Mouse (Mus musculus) C2C12 (cell line): ENCODE data around the gene Grk3. TPM values are rescaled to one million over a fixed set of nuclear protein-coding genes. Genes with fewer than 3 reads are reported as not detected.

Source experiments
- H3K27me3 ChIP-seq: one replicate; pipeline ENCODE4 v1.6.1; 2011; ENCODE audit not compliant: control insufficient read depth, insufficient read depth, insufficient read length
- H3K36me3 ChIP-seq: one replicate; pipeline ENCODE4 v1.6.1; 2011; ENCODE audit not compliant: control insufficient read depth, insufficient read depth
- H3K4me3 ChIP-seq: one replicate; pipeline ENCODE4 v1.5.1; 2011; ENCODE audit warnings: mild to moderate bottlenecking, control low read depth; ENCODE audit not compliant: poor library complexity, insufficient read depth, severe bottlenecking
- H3K79me2 ChIP-seq: one replicate; pipeline ENCODE4 v1.6.1; 2011; ENCODE audit not compliant: control insufficient read depth, insufficient read depth
- H3K79me3 ChIP-seq: one replicate; pipeline ENCODE4 v1.6.1; 2011; ENCODE audit warnings: low read depth, control low read depth
- H3ac ChIP-seq: one replicate; pipeline ENCODE3; 2011; ENCODE audit warnings: low read depth; ENCODE audit not compliant: control insufficient read depth, insufficient read length
- CEBPB ChIP-seq: IDR thresholded peaks from one replicate; pipeline ENCODE4 v1.6.1; 2011; ENCODE audit warnings: low read depth, mild to moderate bottlenecking, control low read depth, moderate library complexity
- CTCF ChIP-seq: IDR thresholded peaks from one replicate; pipeline ENCODE4 v1.5.1; 2011; ENCODE audit not compliant: control insufficient read depth, insufficient read depth, insufficient read length
- FOSL1 ChIP-seq: IDR thresholded peaks from one replicate; pipeline ENCODE4 v1.8.0; 2011; ENCODE audit warnings: mild to moderate bottlenecking, low read length; ENCODE audit not compliant: poor library complexity, insufficient read depth, severe bottlenecking
- MAX ChIP-seq: IDR thresholded peaks from one replicate; pipeline ENCODE4 v1.6.1; 2011; ENCODE audit warnings: mild to moderate bottlenecking, control low read depth
- MYOD1 ChIP-seq: IDR thresholded peaks from one replicate; pipeline ENCODE4 v1.6.1; 2011; ENCODE audit warnings: low read depth; ENCODE audit not compliant: control insufficient read depth, insufficient read length
- MYOG ChIP-seq: IDR thresholded peaks from one replicate; pipeline ENCODE4 v1.6.1; 2011; ENCODE audit not compliant: control insufficient read depth, insufficient read length; ENCODE audit errors: extremely low read depth
- USF1 ChIP-seq: IDR thresholded peaks from one replicate; pipeline ENCODE4 v1.6.1; 2011; ENCODE audit warnings: low read depth, mild to moderate bottlenecking, control low read depth, moderate library complexity
- long read RNA-seq, 2 experiments: library from polyadenylated mRNA; unstranded; transcript quantifications; one replicate each; pipeline ENCODE4 v2.0.0; 2019 to 2020
- polyA plus RNA-seq: library from polyadenylated mRNA; unstranded; fragments of >200 nt; fragmentation: generic; extraction: Trizol; gene quantifications from one replicate; pipeline ENCODE4 v1.2.1, GENCODE M21; 2012; ENCODE audit warnings: missing spikeins

Grk3 gene
- polyA plus RNA-seq = not detected
- long read RNA-seq, experiment 1 = 0 reads
- long read RNA-seq, experiment 2 = 0 reads

DNA sequence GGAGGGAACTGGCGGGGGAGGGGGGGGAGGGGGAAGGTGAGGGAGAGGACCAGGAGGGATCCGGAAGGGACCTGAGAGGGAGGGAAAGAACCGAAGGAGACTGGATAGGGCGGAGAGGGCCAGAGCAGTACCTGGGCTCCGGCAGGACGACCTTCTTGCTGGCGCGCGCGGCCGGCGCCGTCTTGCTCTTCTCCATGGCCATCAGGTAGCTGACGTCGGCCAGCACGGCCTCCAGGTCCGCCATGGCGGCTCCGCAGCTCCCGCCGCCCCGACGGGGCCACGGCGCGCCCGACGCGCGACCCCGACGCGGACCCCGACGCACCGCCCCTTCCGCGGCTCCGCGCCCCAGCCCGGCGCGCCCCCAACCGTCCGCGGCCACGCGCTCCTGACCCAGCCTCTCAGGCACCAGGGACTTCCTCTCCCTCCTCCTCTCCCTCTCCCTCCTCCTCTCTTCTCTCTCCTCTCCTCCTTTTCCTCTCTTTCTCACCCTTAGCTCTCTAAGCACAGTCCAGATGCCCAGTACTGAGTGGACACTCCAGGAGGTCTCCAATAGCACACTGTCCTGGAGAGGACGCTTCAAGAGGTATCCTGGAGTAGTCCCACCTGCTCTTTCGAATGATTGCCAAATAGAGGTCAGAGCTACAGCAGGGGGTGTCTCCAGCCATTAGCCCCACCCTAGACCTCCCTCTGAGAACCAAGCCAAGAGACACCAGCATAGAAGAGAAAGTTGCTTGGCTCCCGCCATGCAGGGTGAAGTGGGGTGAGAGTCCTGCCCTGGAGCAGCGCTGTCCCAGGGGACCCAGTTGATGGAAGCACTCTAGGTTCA lies at the start of gene Grk3:
Gene Grk3, minus strand, starts transcription at position 556 of the 826 bp plus-strand sequence.
- H3K4me3 ChIP-seq = no peak within 1 kb of the TSS
- H3K79me2 ChIP-seq = no peaks in the 10 kb centered on the region
- H3ac ChIP-seq = no peak within 1 kb of the TSS
- H3K36me3 ChIP-seq = no peaks in the 10 kb centered on the region
- no peaks in the 10 kb centered on the region for H3K79me3 ChIP-seq
- H3K27me3 ChIP-seq = peaks cover 28% of the 10 kb centered on the region
- TF ChIP-seq MYOG (no peak), CTCF (no peak), CEBPB (no peak), USF1 (no peak), MAX (no peak), MYOD1 (no peak), FOSL1 (no peak)

DNA sequence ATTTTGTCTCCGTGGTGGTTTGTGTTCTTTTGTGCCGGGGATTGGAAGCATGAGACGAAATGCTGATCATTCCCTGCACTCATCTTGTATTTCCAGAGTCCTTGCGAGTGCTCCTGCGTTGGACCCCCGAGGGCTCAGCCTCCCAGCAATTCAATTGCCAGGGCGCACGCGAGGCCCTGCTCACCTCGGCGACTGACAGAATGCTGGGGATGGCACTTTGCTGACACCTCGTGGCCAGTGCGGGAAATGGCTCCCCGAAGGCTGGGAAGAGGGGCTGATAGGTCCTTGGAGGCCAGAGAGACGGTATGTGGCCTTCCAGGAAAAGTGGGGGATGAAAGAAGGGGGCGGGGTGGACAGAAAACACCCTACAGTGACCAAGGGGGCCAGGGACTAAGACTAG lies 38.7 kb upstream of the Grk3 start:
- peaks cover 38% of the 10 kb centered on the region for H3K27me3 ChIP-seq
- H3K79me2 ChIP-seq = no peaks in the 10 kb centered on the region
- H3K79me3 ChIP-seq = no peaks in the 10 kb centered on the region
- TF ChIP-seq USF1 (no peak), CTCF (peak; percentile 93)
- no peak overlapping the region for H3ac ChIP-seq
- no peak overlapping the region for H3K4me3 ChIP-seq
- H3K36me3 ChIP-seq = no peaks in the 10 kb centered on the region

DNA sequence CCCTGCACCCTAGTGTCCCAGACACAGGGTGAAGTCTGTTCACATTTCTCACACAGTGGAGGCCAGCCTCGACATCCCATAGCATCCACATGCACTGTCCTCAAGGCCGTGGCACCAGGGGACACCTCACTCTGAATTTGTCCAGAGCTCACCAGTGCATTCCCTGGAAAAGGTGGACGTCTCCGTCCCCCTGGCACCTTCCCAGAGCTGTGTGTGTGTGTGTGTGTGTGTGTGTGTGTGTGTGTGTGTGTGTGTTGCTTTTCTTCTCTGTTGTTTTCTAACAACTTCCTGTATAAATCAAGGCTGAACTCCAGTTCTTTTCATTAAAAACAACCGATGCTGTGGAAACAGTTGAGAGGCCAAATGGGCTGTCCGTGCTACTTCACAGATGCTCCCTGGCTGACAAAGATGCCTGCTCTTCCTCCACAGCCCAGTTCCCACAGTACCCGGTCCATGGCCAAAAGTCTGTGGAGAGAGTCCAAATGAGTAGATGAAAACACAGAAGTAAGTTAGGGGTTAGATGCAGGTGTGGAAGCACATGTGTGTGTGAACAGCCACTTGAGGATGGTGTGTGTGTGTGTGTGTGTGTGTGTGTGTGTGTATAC lies 35.1 kb upstream of the Grk3 start:
- Histone ChIP-seq H3K79me3 (no peaks in the 10 kb centered on the region), H3K27me3 (peaks cover 12% of the 10 kb centered on the region), H3ac (no peak overlapping the region), H3K36me3 (no peaks in the 10 kb centered on the region), H3K4me3 (no peak overlapping the region), H3K79me2 (no peaks in the 10 kb centered on the region)
- TF ChIP-seq CTCF (no peak), CEBPB (no peak), USF1 (no peak), MYOG (no peak), MYOD1 (no peak), MAX (no peak), FOSL1 (no peak)

DNA sequence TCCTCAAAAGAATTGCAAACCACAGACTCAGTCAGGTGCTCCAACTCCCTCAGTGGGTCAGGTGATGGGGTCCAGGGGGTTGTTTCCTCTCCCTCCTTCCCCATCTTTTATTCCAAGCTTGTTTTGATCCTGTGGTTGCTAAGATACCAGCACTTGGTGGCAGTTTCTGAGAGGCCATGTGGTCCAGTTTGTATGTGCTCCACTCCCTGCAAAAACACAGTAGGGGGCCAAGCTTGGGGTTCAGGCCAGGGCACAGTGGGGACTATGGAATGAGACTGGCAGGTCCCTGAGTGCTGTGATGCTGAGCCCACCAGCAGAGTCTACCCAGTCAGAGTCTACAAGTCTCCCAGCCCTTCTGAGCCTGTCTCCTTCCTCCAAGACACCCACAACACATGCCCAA lies 34.3 kb upstream of the Grk3 start:
- H3ac ChIP-seq = no peak overlapping the region
- H3K79me2 ChIP-seq = no peaks in the 10 kb centered on the region
- no peak overlapping the region for H3K4me3 ChIP-seq
- H3K27me3 ChIP-seq = peaks cover 7% of the 10 kb centered on the region
- no peaks in the 10 kb centered on the region for H3K36me3 ChIP-seq
- TF ChIP-seq CEBPB = no peak
- no peak for TF ChIP-seq MYOG
- TF ChIP-seq USF1 = no peak
- no peak for TF ChIP-seq CTCF
- TF ChIP-seq MAX = no peak
- TF ChIP-seq FOSL1 = no peak
- TF ChIP-seq MYOD1 = no peak
- H3K79me3 ChIP-seq = no peaks in the 10 kb centered on the region

DNA sequence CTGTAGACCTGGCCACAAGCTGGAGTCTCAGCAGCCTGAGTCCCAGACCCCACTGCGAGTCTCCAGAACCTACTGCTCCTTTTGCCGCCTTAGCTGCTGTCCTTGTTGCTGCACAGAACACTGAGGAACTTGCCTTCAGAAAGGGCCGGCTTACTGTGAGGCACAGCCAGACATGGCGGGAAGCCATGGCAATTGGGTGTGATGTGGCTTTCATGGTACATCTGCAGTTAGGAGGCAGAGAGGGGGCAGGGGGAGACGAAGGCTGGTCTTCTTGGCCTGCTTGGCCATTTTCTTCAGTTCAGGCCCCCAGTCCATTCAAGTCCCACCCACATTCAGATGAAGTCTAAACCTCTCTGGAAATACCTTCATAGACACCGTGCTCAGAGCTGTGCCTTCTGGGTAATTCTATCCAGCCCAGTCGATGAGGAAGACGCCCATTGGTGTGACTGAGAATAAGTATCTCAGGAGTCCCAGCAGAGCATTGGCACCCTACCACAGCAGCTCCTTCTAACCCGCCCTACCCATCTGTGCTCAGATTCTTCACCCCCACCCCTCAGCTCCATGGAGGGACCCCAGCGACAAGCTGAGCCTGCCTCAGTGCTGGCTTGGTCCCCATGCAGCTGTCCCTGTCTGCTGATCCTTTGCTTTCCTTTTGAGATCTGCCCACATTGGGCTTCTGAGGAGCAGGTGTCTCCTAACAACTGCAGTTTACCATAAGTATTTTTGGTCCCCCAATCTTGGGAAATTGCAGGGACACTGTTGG lies 30.1 kb upstream of the Grk3 start:
- no peaks in the 10 kb centered on the region for H3K79me2 ChIP-seq
- no peak for TF ChIP-seq CEBPB
- no peak for TF ChIP-seq CTCF
- no peak for TF ChIP-seq MYOD1
- no peak for TF ChIP-seq FOSL1
- TF ChIP-seq USF1 = no peak
- no peak for TF ChIP-seq MYOG
- TF ChIP-seq MAX = no peak

More for the DNA sequence above, 30.1 kb upstream of the Grk3 start:
- Histone ChIP-seq H3K4me3 (no peak overlapping the region), H3K27me3 (peaks cover 6% of the 10 kb centered on the region), H3K79me3 (no peaks in the 10 kb centered on the region), H3ac (no peak overlapping the region), H3K36me3 (no peaks in the 10 kb centered on the region)
